Mouse (Mus musculus) olfactory bulb, adult 2 months (tissue): ENCODE results near the gene Tmem247.

Experiments
- CTCF ChIP-seq: fragments of 200-500 bp; IDR thresholded peaks from 2 replicates; pipeline ENCODE4 v1.5.1; 2012; ENCODE audit warnings: low read depth, mild to moderate bottlenecking, low read length, moderate library complexity; ENCODE audit not compliant: insufficient read depth
- POLR2A ChIP-seq: fragments of 200-500 bp; IDR thresholded peaks from 2 replicates; pipeline ENCODE4 v1.6.1; 2012; ENCODE audit warnings: mild to moderate bottlenecking, low read depth, low read length, moderate library complexity; ENCODE audit not compliant: insufficient read depth

- no peak for TF ChIP-seq POLR2A
- no peak for TF ChIP-seq CTCF
These were observed 22.0 kb upstream of the Tmem247 start for GRCm38 (mm10) chr17:86895191-86895590.
